Mouse (Mus musculus) skeletal muscle tissue, adult 2 months (tissue): ENCODE measurements around the gene Slc38a3.
A peak's percentile ranks its signal among the peaks of the same experiment; 100 is the strongest.

Experiments used
- DNase-seq: peaks from one replicate; pipeline ENCODE4 v3.0.0-alpha.2; 2012; ENCODE audit warnings: low read depth, low spot score

Slc38a3 gene

GRCm38 (mm10) chr9:107696106-107696479, 26.8 kb upstream of the Slc38a3 start:
- no peak for DNase-seq

GRCm38 (mm10) chr9:107695441-107696105, 26.2 kb upstream of the Slc38a3 start:
- DNase-seq, result no peak

GRCm38 (mm10) chr9:107694627-107695026, 25.3 kb upstream of the Slc38a3 start:
- DNase-seq, result peak; percentile 54

- no peak for DNase-seq
Observed at GRCm38 (mm10) chr9:107693433-107693987, 24.2 kb upstream of the Slc38a3 start.

GRCm38 (mm10) chr9:107692785-107693184, 23.5 kb upstream of the Slc38a3 start:
- DNase-seq, result no peak

GRCm38 (mm10) chr9:107690391-107690790, 21.1 kb upstream of the Slc38a3 start:
- DNase-seq, result no peak

GRCm38 (mm10) chr9:107688939-107689338, 19.6 kb upstream of the Slc38a3 start:
- no peak for DNase-seq

GRCm38 (mm10) chr9:107688415-107688814, 19.1 kb upstream of the Slc38a3 start:
- no peak for DNase-seq

GRCm38 (mm10) chr9:107685231-107685981, 16.1 kb upstream of the Slc38a3 start:
- DNase-seq, result no peak

GRCm38 (mm10) chr9:107682405-107682804, 13.1 kb upstream of the Slc38a3 start:
- DNase-seq, result no peak

- DNase-seq, result no peak
Observed at GRCm38 (mm10) chr9:107679501-107679900, 10.2 kb upstream of the Slc38a3 start, which contains the start of gene Gnat1. TSS of gene Gnat1 (minus strand) at chr9:107679712.

GRCm38 (mm10) chr9:107678861-107679260, 9.5 kb upstream of the Slc38a3 start:
- DNase-seq, result no peak

- DNase-seq, result peak; percentile 61
Observed at GRCm38 (mm10) chr9:107677819-107678526, 8.6 kb upstream of the Slc38a3 start.

GRCm38 (mm10) chr9:107677091-107677784, 7.9 kb upstream of the Slc38a3 start:
- no peak for DNase-seq

GRCm38 (mm10) chr9:107676302-107676701, 7.0 kb upstream of the Slc38a3 start:
- DNase-seq, result no peak

- no peak for DNase-seq
Observed at GRCm38 (mm10) chr9:107675671-107676301, 6.5 kb upstream of the Slc38a3 start.

- DNase-seq, result no peak
Observed at GRCm38 (mm10) chr9:107674609-107675429, 5.5 kb upstream of the Slc38a3 start.

GRCm38 (mm10) chr9:107670259-107670658, 929 bp upstream of the Slc38a3 start:
- peak; percentile 85 for DNase-seq

GRCm38 (mm10) chr9:107668916-107669315, 414 bp downstream of the Slc38a3 start:
- DNase-seq, result no peak

GRCm38 (mm10) chr9:107668011-107668410, 1.3 kb downstream of the Slc38a3 start:
- peak; percentile 50 for DNase-seq
